Mouse (Mus musculus): ENCODE measurements around the gene Elof1. TPM values are rescaled to one million over a fixed set of nuclear protein-coding genes. Genes with fewer than 3 reads are reported as not detected.

Gene Elof1
- 250 and 261 TPM in 2 replicates for polyA plus RNA-seq (2016; fragmentation: Nextera tagmentation; extraction: Ambion mirVana)

DNA sequence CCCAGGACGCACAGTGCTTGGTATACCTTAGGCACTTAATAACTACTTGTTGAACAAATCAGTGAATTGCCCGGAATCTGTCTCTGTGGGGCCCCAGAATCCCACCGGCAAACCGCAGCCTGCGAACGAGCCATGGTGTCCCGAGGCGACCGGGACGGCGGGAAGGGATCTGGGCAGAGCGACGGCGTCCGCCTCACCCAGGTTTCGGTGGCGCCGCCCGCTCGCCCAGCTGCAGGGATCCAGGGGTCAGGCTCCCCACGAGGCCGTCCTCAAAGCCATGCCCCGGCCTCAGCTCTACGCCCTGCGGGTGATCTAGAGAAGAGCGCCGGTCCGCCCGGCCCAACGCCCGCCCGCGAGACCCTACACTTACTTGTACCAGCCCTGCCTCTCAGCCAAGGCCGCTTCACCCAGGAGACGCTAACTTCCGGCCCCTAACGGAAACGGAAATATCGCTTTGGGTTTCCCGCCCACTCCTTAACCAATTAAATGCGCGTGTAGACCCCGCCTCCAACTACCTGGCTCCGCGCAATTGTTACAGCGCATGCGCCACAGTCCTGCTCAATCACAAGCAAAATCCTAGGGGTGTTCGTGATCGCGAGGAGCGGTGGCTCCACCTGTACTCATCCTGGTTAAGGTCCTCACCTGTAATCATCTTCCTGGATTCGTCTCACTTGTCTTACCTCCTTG lies at the start of gene Elof1:
Gene Elof1, minus strand, starts transcription at position 433 of the 687 bp plus-strand sequence.
- under 1% methylated on average over 52 of the region's 52 CpGs for WGBS
- Histone ChIP-seq H3K36me3 (peaks cover 30% of the 10 kb centered on the region), H3K27ac (peak within 1 kb of the TSS; percentile 92), H3K4me1 (replicated peaks) (peaks cover 24% of the 10 kb centered on the region), H3K27me3 (ENCODE audit: insufficient read depth, poor library complexity, severe bottlenecking) (no peaks in the 10 kb centered on the region), H3K4me3 (peak within 1 kb of the TSS; percentile 97), H3K9me3 (no peaks in the 10 kb centered on the region)
- DNase-seq (ENCODE audit: low spot score), result peak; percentile 95

DNA sequence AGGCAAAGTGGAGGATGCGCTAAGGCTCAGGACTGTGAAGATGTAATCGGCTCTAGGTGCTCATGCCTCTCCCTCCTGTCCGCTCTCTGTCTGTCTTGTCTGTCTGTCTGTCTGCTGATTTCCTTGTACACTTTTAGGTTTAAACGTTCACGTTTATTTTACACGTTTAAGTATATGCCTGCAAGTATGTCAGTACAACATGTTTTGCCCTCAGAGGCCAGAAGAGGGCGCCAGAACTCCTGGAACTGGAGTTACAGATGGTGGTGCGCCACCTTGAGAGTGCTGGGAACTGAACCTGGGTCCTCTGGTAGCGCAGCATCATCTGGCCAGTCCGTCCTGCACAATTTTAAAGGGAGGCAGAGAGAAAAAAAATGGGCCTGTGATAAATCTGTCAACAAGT lies 49.7 kb upstream of the Elof1 start:
- Histone ChIP-seq H3K4me3 (no peak overlapping the region), H3K4me1 (replicated peaks) (peaks cover 13% of the 10 kb centered on the region), H3K9me3 (peaks cover 6% of the 10 kb centered on the region), H3K27me3 (ENCODE audit: insufficient read depth, poor library complexity, severe bottlenecking) (peaks cover 11% of the 10 kb centered on the region), H3K36me3 (no peaks in the 10 kb centered on the region), H3K27ac (no peak overlapping the region)
- no peak for DNase-seq (ENCODE audit: low spot score)
- WGBS, result 90% methylated on average over 10 of the region's 10 CpGs

DNA sequence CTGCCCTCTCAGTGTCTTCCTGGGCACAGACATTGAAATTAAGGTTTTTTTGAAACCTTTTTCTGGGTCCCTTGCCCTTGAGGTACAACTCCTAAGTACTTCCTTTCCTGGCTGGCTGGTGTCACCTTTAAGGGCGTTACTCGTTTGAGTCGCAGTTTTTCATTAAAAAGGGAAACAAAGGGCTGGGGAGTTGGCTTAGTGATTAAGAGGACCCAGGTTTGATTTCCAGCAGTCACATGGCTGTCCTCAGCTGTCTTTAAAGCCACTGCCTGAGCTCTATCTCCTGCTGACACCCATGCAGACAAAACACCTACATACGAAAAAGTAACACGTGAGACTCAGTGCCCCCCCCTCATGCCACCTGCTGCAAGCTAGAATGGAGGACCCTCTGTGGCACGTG lies 49.0 kb upstream of the Elof1 start:
- Histone ChIP-seq H3K36me3 (no peaks in the 10 kb centered on the region), H3K27ac (no peak overlapping the region), H3K9me3 (peaks cover 6% of the 10 kb centered on the region), H3K4me3 (no peak overlapping the region), H3K27me3 (ENCODE audit: insufficient read depth, poor library complexity, severe bottlenecking) (peaks cover 11% of the 10 kb centered on the region), H3K4me1 (replicated peaks) (peaks cover 13% of the 10 kb centered on the region)
- no peak for DNase-seq (ENCODE audit: low spot score)
- 56% methylated on average over 6 of the region's 6 CpGs for WGBS

DNA sequence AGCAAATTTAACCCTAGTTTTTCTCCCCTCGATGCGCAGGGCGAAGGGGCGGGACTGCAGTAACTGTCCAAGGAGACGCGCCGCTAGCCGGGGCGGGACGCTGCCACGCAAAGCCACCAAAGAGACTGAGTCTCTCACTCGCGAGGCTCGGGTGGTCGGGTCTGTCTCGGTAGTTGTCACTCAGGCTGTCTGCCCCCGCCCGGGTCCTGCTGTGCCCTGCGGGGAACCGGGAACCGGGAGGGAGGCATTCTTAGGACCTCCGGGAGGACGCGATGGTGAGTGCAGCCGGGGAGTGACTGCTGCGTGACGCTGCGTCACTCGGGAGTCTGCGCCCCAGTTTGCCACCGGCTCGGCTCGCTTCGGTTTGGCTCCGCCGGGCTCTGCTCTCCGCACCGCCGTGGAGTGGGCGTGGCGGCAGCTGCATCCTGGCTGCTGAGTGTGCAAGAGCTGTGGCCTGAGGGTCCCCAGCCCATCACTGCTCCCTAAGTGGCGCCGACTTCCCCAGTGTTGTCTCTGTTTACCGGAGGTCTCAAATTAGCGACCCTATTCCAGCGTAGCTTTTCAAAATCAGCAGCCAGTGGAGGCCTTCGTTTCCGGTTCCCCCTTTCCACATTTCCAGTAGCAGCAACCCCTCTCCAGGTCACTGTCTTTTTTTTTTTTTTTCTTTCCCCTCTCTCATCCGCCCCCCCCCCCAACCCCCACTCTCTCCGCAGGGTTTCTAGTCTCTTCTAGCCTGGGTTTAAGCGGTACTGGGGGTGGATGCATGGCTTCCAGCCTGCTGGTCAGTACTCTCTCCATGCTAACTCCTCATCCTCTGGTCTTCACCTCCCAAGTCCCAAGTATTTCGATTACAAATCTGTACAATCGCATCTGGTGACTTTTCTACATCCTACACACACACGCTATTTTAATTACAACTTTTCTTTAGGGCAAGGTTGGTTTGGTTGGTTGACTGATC lies 48.0 kb upstream of the Elof1 start:
- Histone ChIP-seq H3K4me3 (peak overlapping the region; percentile 76), H3K36me3 (no peaks in the 10 kb centered on the region), H3K4me1 (replicated peaks) (peaks cover 13% of the 10 kb centered on the region), H3K27ac (peak overlapping the region; percentile 85), H3K27me3 (ENCODE audit: insufficient read depth, poor library complexity, severe bottlenecking) (peaks cover 11% of the 10 kb centered on the region), H3K9me3 (peaks cover 6% of the 10 kb centered on the region)
- 2% methylated on average over 54 of the region's 54 CpGs for WGBS
- peak; percentile 67 for DNase-seq (ENCODE audit: low spot score)

DNA sequence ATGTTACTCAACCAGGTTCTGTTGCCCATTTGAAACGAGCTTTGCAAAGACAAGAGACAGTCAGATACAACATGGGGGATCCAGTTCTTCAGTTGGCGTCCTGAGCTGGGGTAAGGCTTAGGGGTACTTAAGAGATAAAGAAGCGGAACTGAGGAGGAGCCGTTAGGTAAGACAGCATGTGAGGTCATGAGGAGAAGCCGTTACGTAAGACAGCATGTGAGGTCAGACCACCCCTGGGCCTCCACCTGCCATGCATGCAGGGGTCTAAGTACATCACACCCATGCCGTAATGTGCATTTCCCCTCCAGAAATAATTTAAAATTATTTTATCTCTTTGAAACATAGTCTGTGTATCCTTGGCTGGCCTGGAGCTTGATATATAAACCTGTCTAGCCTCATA lies 45.9 kb upstream of the Elof1 start:
- Histone ChIP-seq H3K27me3 (ENCODE audit: insufficient read depth, poor library complexity, severe bottlenecking) (peaks cover 17% of the 10 kb centered on the region), H3K4me1 (replicated peaks) (peaks cover 15% of the 10 kb centered on the region), H3K27ac (no peak overlapping the region), H3K9me3 (peaks cover 6% of the 10 kb centered on the region), H3K4me3 (no peak overlapping the region), H3K36me3 (peaks cover 11% of the 10 kb centered on the region)
- WGBS, result 90% methylated on average over 7 of the region's 7 CpGs
- DNase-seq (ENCODE audit: low spot score), result no peak

DNA sequence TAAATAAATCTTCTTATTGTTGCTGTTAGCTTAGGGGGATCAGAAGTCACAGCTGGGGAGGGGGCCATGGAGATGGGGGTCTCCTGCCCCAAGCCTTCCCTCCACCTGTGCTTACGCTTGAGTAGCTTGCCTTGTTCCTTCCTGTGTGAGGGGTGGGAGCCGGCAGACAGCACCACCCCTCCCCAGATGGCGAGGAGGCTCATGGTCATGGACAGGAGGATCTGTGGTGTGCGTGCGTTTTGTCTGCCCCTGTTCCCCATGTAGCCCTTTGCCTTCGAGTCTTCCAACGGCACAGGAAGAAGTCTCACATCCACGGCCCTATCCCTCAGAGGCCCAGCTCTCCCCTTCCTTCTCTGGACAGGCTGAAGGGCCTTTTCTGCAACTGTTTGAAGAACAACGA lies 45.3 kb upstream of the Elof1 start:
- peaks cover 23% of the 10 kb centered on the region for H3K27me3 ChIP-seq (ENCODE audit: insufficient read depth, poor library complexity, severe bottlenecking)
- no peak for DNase-seq (ENCODE audit: low spot score)
- H3K4me3 ChIP-seq, result no peak overlapping the region
- peaks cover 12% of the 10 kb centered on the region for H3K36me3 ChIP-seq
- WGBS, result 75% methylated on average over 9 of the region's 9 CpGs
- H3K9me3 ChIP-seq, result peaks cover 6% of the 10 kb centered on the region
- H3K4me1 ChIP-seq (replicated peaks), result peaks cover 21% of the 10 kb centered on the region
- H3K27ac ChIP-seq, result no peak overlapping the region

DNA sequence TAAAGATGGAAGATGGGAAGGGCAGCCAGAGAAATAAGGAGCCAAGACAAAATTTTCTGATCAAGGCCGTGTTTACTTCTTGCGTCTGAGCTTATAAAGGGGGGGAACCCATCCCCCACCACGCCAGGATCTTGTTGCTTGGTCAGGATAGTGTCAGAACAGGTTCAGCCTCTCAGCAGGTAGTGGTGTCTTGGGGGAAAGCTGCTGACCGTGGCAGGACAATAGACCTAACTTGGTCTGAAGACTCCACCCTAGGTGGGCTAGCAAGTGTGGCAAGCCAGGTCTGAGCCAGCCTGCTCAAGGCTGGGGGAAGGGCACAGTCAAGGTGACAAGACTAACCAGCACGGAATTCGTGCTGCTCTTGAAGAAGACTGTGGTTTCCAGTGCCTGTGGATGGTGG lies 44.3 kb upstream of the Elof1 start:
- 32% methylated on average over 6 of the region's 6 CpGs for WGBS
- Histone ChIP-seq H3K27me3 (ENCODE audit: insufficient read depth, poor library complexity, severe bottlenecking) (peaks cover 23% of the 10 kb centered on the region), H3K27ac (no peak overlapping the region), H3K4me1 (replicated peaks) (peaks cover 26% of the 10 kb centered on the region), H3K4me3 (no peak overlapping the region), H3K36me3 (peaks cover 12% of the 10 kb centered on the region), H3K9me3 (no peaks in the 10 kb centered on the region)
- no peak for DNase-seq (ENCODE audit: low spot score)

DNA sequence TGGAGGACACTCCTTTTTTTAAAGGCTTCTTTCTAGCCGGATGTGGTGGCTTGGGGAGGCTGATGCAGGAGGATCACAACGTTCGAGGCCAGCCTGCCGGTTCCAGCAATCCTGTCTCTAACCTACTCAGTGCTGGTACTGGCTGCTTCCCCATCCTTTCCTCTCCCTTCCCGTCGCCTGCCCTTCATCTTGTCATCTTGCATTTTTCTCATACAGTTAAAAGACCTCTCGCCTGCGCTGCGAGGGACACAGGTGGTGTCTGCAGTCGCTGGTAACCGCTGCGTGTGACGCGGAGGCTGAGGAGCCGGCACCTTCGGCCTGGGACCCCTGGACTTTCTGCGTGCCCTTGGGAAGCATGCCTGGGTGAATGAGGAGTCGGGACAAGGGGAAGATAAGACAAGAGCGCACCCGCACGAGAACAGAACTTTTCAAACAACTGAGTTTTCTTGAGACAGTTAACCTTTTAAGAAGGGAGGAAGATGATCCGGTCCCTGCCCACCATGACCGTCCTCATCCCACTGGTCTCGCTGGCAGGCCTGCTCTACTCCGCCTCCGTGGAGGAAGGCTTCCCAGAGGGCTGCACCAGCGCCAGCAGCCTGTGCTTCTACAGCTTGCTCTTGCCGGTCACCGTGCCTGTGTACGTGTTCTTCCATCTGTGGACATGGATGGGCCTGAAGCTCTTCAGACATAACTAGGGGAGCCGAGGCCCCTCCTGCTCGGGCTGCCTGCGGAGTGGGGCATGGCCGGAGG lies 40.7 kb upstream of the Elof1 start:
- DNase-seq (ENCODE audit: low spot score), result no peak
- Histone ChIP-seq H3K4me1 (replicated peaks) (peaks cover 21% of the 10 kb centered on the region), H3K27me3 (ENCODE audit: insufficient read depth, poor library complexity, severe bottlenecking) (peaks cover 12% of the 10 kb centered on the region), H3K4me3 (peak overlapping the region; percentile 77), H3K27ac (peak overlapping the region; percentile 93; the same call in 1 of the 2 replicates), H3K9me3 (no peaks in the 10 kb centered on the region), H3K36me3 (peaks cover 12% of the 10 kb centered on the region)
- WGBS, result 68% methylated on average over 34 of the region's 34 CpGs

DNA sequence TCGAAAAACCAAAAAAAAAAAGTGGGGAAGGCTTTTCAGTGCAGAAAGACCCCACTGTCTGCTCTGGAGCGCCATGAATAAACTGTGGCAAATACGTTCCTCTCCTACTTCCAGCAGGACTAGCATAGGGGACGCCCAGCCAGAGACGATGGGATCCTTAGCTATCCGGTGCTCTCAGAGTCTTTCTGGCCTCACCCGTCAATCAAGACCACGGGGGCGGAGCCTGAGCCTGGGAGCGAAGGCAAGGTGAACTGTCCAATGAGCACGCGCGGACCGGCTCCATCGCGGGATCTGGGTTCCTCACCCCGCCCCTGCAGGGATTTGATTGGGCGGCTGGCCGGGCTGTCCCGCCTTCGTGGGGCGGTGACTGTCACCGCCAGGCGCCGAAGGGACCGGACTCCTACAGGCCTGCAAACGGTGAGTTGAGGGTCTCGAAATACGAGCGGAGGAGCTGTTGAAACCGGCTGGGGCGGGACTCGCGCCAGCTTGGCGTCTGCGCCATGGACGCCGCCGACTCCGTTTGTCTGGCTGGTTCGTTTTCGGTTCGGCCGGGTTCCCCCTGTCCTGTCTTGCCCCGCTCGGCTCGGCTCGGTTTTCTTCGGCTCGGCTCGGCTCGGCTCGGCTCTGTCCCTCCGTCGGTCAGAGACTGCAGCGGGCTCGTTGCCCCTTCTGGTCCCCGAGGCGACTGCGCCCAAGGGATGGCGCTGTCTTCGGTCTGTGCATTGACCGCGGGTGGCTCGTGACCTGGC lies 39.7 kb upstream of the Elof1 start, which contains the start of gene Pigyl:
Gene Pigyl, plus strand, starts transcription at position 350 of the 749 bp plus-strand sequence.
- Histone ChIP-seq H3K36me3 (peaks cover 12% of the 10 kb centered on the region), H3K4me1 (replicated peaks) (peaks cover 21% of the 10 kb centered on the region), H3K27me3 (ENCODE audit: insufficient read depth, poor library complexity, severe bottlenecking) (peaks cover 12% of the 10 kb centered on the region), H3K9me3 (no peaks in the 10 kb centered on the region), H3K27ac (peak within 1 kb of the TSS; percentile 93), H3K4me3 (peak within 1 kb of the TSS; percentile 77)
- peak; percentile 99 for DNase-seq (ENCODE audit: low spot score)
- under 1% methylated on average over 65 of the region's 65 CpGs for WGBS

DNA sequence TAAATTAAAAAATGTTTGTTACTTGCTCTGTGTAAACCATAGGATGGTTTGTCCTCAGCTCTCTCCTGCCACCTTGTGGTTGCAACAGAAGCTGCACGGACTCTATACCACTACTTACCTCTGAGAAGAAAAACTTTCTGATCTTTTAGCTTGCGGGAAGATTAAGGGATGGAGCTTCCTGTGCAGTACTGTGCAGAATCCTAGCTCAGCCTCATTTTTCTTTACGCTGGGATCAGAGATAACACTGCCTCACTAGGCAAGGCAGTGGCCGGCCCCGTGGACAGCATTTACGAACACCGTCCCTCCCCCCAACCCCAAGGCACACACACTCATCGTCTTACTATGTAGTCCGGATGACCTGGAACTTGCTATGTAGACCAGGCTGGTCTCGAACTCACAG lies 38.6 kb upstream of the Elof1 start:
- peaks cover 21% of the 10 kb centered on the region for H3K4me1 ChIP-seq (replicated peaks)
- H3K27me3 ChIP-seq (ENCODE audit: insufficient read depth, poor library complexity, severe bottlenecking), result peaks cover 12% of the 10 kb centered on the region
- no peak overlapping the region for H3K27ac ChIP-seq
- DNase-seq (ENCODE audit: low spot score), result peak; percentile 53
- 31% methylated on average over 10 of the region's 10 CpGs for WGBS
- H3K9me3 ChIP-seq, result no peaks in the 10 kb centered on the region
- H3K4me3 ChIP-seq, result peak overlapping the region; percentile 27; the same call in 1 of the 2 replicates
- H3K36me3 ChIP-seq, result peaks cover 12% of the 10 kb centered on the region

DNA sequence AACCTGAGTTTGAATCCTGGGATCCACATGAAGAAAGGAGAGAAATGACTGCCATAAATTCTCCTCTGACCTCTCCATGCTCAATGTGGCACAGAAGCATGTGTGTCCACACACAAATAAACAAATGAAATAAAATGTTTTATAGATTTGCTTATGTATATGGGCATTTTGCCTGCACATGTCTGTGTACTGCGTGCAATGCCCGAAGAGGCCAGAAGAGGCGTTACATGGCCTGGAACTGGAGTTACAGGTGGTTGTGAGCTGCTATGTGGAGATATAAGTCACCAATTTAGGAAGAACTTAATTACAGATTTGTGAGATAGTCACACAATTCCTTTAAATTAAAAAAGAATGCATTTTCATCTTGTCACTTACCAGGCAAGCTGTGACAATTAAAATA lies 36.8 kb upstream of the Elof1 start:
- 92% methylated on average over 3 of the region's 3 CpGs for WGBS
- Histone ChIP-seq H3K36me3 (peaks cover 10% of the 10 kb centered on the region), H3K27me3 (ENCODE audit: insufficient read depth, poor library complexity, severe bottlenecking) (peaks cover 12% of the 10 kb centered on the region), H3K27ac (no peak overlapping the region), H3K4me1 (replicated peaks) (peaks cover 21% of the 10 kb centered on the region), H3K4me3 (no peak overlapping the region), H3K9me3 (peaks cover 8% of the 10 kb centered on the region; the same call in 1 of the 2 replicates)
- no peak for DNase-seq (ENCODE audit: low spot score)

DNA sequence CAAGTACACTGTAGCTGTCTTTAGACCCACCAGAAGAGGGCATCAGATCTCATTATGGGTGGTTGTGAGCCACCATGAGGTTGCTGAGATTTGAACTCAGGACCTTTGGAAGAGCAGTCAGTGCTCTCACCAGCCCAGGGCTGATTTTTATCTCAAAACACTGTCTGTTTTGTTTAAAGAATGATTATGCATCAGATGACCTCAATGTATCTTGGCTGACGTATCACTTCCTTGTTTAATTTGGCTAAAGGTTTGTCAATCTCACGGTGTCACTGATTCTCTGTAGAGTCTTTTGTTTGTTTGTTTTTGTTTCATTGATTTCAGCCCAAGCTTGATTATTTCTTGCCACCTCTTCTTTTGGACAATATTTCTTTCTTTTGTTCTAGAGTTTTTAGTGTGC lies 34.0 kb upstream of the Elof1 start:
- Histone ChIP-seq H3K27me3 (ENCODE audit: insufficient read depth, poor library complexity, severe bottlenecking) (no peaks in the 10 kb centered on the region), H3K4me1 (replicated peaks) (peaks cover 4% of the 10 kb centered on the region), H3K9me3 (peaks cover 18% of the 10 kb centered on the region; the same call in 1 of the 2 replicates), H3K4me3 (no peak overlapping the region), H3K27ac (no peak overlapping the region), H3K36me3 (no peaks in the 10 kb centered on the region)
- DNase-seq (ENCODE audit: low spot score), result no peak
- WGBS, result 93% methylated on average over 2 of the region's 2 CpGs
